Mouse (Mus musculus) kidney, adult 2 months (tissue): ENCODE data around the gene Slc8a1. TPM values are rescaled to one million over a fixed set of nuclear protein-coding genes. Genes with fewer than 3 reads are reported as not detected.
A peak's percentile ranks its signal among the peaks of the same experiment; 100 is the strongest.

Experiments used
- DNase-seq: peaks from one replicate; pipeline ENCODE4 v3.0.0; 2021
- H3K27ac ChIP-seq: fragments of 200-500 bp; 2 replicates; pipeline ENCODE4 v1.5.1; 2012; ENCODE audit warnings: low read depth, low read length, control low read depth, inconsistent platforms; ENCODE audit not compliant: insufficient read depth
- H3K27me3 ChIP-seq: fragments of 200-500 bp; replicated peaks from 2 replicates; pipeline ENCODE4 v1.6.1; 2012; ENCODE audit warnings: mild to moderate bottlenecking, moderate library complexity, low read length, inconsistent platforms; ENCODE audit not compliant: control insufficient read depth, insufficient read depth
- H3K36me3 ChIP-seq: fragments of 200-500 bp; 2 replicates; pipeline ENCODE4 v1.6.1; 2012; ENCODE audit warnings: mild to moderate bottlenecking, moderate library complexity, low read length, inconsistent platforms; ENCODE audit not compliant: control insufficient read depth, insufficient read depth
- H3K4me1 ChIP-seq: fragments of 200-500 bp; 2 replicates; pipeline ENCODE4 v1.6.1; 2011; ENCODE audit warnings: low read length; ENCODE audit not compliant: control insufficient read depth, insufficient read depth
- H3K4me3 ChIP-seq: fragments of 200-500 bp; 2 replicates; pipeline ENCODE4 v1.5.1; 2011; ENCODE audit warnings: mild to moderate bottlenecking, low read depth, low read length, control low read depth; ENCODE audit not compliant: insufficient read depth
- CTCF ChIP-seq: fragments of 200-500 bp; conservative IDR thresholded peaks from 2 replicates; pipeline ENCODE4 v1.5.1; 2011; ENCODE audit warnings: low read depth, mild to moderate bottlenecking, control low read depth, low read length, moderate library complexity, mixed read lengths; ENCODE audit not compliant: insufficient read depth, insufficient read length
- POLR2A ChIP-seq: fragments of 200-500 bp; IDR thresholded peaks from one replicate; pipeline ENCODE4 v1.6.1; 2011; ENCODE audit warnings: low read depth, low read length, control low read depth
- WGBS: fragments of 180-500 bp; shearing (Covaris S2); methylation state at CpG from one replicate; pipeline ENCODE4 v1.1.7; 2018; 5-methylcytosine and 5-hydroxymethylcytosine counted together
- polyA plus RNA-seq: library from polyadenylated mRNA; depleted of rRNA; stranded (reverse); fragments of >200 nt; gene quantifications from 2 replicates; pipeline ENCODE4 v1.2.3, GENCODE M21; 2012

Gene Slc8a1
- polyA plus RNA-seq, 1 experiment: 15.1 TPM

DNA sequence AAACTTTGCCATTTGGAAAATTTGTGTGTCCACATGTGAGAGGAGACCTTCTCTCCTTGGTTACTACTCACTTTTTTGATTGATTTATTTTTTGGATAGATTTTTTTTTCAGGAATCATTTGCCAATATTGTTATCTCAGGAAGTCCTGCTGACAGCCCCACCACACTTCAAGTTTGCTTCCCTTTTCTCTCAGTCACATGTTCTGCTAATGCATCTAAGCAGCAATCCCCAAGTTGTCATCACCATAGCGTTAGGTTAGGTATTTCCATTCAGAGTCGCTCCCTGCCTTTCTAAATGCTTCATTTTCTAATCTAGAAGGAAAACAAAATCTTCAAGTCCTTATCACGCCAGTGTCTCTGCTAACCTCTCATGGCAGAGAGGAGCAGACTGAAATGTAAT lies 278.8 kb downstream of the Slc8a1 start:
- DNase-seq: no peak
- TF ChIP-seq CTCF (no peak), POLR2A (no peak)
- Histone ChIP-seq H3K27me3 (no peaks in the 10 kb centered on the region), H3K4me3 (no peak overlapping the region), H3K27ac (no peak overlapping the region), H3K36me3 (no peaks in the 10 kb centered on the region), H3K4me1 (no peaks in the 10 kb centered on the region)
- WGBS: 82% methylated on average over 3 of the region's 3 CpGs

- no peak for DNase-seq
- Histone ChIP-seq H3K4me3 (no peak overlapping the region), H3K27me3 (no peaks in the 10 kb centered on the region), H3K4me1 (no peaks in the 10 kb centered on the region), H3K27ac (no peak overlapping the region), H3K36me3 (no peaks in the 10 kb centered on the region)
- WGBS: 60% methylated on average over 7 of the region's 7 CpGs
- TF ChIP-seq POLR2A (no peak), CTCF (no peak)
Observed at GRCm38 (mm10) chr17:81455977-81456376, 282.2 kb downstream of the Slc8a1 start.

DNA sequence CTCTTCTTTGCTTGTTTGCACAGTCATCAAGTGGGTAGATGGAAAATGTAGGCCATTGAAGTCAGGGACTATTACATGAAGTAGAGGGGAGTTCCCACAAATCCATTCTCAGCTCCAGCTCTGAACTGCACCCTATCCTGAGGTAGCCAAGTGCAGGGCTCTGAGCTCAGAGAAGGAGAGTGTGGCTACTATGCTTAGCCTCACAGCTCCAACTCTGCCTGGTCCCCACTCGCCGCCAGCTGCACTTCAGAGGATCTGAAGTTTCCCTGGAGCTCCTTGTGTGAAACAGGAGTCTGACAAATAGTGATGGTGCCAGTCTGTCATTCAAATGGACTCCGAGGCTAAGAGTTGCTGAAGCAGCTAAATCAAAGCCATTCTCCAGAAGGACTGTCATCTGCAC lies 282.9 kb downstream of the Slc8a1 start:
- TF ChIP-seq POLR2A: no peak
- TF ChIP-seq CTCF: no peak
- Histone ChIP-seq H3K4me3 (no peak overlapping the region), H3K4me1 (no peaks in the 10 kb centered on the region), H3K27ac (no peak overlapping the region), H3K27me3 (no peaks in the 10 kb centered on the region), H3K36me3 (no peaks in the 10 kb centered on the region)
- no peak for DNase-seq
- WGBS: 79% methylated on average over 3 of the region's 3 CpGs

GRCm38 (mm10) chr17:81441463-81441862 lies 296.7 kb downstream of the Slc8a1 start, which contains the start of gene Gm11096:
Gm11096 (plus strand) TSS chr17:81441763.
- Histone ChIP-seq H3K27me3 (no peaks in the 10 kb centered on the region), H3K36me3 (no peaks in the 10 kb centered on the region), H3K4me3 (no peak within 1 kb of the TSS), H3K27ac (no peak within 1 kb of the TSS), H3K4me1 (no peaks in the 10 kb centered on the region)
- TF ChIP-seq CTCF (no peak), POLR2A (no peak)
- DNase-seq: no peak

DNA sequence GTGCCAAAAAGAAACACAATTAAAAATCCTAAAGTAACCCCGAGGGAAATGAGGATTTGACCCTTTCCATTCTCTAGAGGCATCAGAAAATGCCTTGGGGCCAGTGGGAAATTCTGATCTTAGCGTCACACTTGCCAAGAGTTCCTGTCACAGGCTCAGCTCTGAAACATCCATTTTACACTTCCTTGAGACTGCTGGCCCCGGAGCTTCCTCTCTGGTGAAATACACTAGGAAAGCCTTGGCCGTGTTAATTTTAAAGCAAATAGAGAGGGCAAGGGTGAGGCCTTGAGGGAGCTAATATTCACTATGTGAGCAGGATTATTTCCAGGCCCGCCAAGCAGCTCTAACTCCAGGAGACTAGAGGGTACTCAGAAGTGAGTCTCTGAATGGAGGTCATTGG lies 305.0 kb downstream of the Slc8a1 start:
- peak; percentile 66 for DNase-seq
- WGBS: 48% methylated on average over 5 of the region's 5 CpGs
- TF ChIP-seq POLR2A: no peak
- no peak for TF ChIP-seq CTCF

DNA sequence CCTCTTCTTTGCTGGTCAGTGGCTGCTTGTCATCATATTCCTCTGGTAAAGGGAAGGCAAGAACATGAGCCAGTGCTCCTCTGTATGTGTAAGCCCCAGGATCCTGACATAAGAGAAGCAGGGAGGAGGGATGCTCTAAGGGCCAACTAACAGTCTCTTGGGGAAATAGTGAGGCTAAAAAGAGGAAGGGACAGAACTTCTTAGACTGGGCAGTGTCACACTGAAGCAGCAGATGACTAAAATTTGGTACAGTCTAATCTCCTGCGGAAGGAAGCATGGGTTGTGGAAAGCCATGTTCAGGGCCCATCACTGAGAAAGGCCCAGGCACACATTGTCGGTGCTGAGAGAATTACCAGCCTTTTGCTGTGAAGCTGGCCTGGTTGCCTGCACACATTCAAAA lies 305.4 kb downstream of the Slc8a1 start:
- H3K27me3 ChIP-seq: no peaks in the 10 kb centered on the region; the same call in 1 of the 2 replicates
- no peak for TF ChIP-seq POLR2A
- TF ChIP-seq CTCF: no peak
- DNase-seq: no peak
- H3K27ac ChIP-seq: no peak overlapping the region
- H3K4me3 ChIP-seq: no peak overlapping the region
- H3K36me3 ChIP-seq: no peaks in the 10 kb centered on the region
- H3K4me1 ChIP-seq: no peaks in the 10 kb centered on the region
- WGBS: 63% methylated on average over 2 of the region's 2 CpGs

More for the DNA sequence above, 305.0 kb downstream of the Slc8a1 start:
- Histone ChIP-seq H3K27ac (no peak overlapping the region), H3K4me1 (no peaks in the 10 kb centered on the region), H3K27me3 (no peaks in the 10 kb centered on the region; the same call in 1 of the 2 replicates), H3K36me3 (no peaks in the 10 kb centered on the region), H3K4me3 (no peak overlapping the region)

GRCm38 (mm10) chr17:81427245-81427644 lies 310.9 kb downstream of the Slc8a1 start:
- no peak overlapping the region for H3K27ac ChIP-seq
- no peaks in the 10 kb centered on the region for H3K4me1 ChIP-seq
- no peaks in the 10 kb centered on the region for H3K36me3 ChIP-seq
- TF ChIP-seq POLR2A (no peak), CTCF (no peak)
- H3K4me3 ChIP-seq: no peak overlapping the region
- no peaks in the 10 kb centered on the region for H3K27me3 ChIP-seq
- DNase-seq: no peak
- 91% methylated on average over 7 of the region's 7 CpGs for WGBS
